Mouse (Mus musculus) right cerebral cortex, adult 2 months (tissue): ENCODE measurements around the gene Ifnk.
A peak's percentile ranks its signal among the peaks of the same experiment; 100 is the strongest.

Experiments used
- DNase-seq, 2 experiments: peaks; one replicate each; pipeline ENCODE4 v3.0.0; 2021 to 2022; ENCODE audit warnings: low spot score in 2 of 2

Ifnk gene

GRCm38 (mm10) chr4:35187617-35188326 lies 35.9 kb downstream of the Ifnk start:
- no peak for DNase-seq

- peak; percentile 28 to 35 for DNase-seq
Observed at GRCm38 (mm10) chr4:35189794-35190193, 37.9 kb downstream of the Ifnk start.

DNA sequence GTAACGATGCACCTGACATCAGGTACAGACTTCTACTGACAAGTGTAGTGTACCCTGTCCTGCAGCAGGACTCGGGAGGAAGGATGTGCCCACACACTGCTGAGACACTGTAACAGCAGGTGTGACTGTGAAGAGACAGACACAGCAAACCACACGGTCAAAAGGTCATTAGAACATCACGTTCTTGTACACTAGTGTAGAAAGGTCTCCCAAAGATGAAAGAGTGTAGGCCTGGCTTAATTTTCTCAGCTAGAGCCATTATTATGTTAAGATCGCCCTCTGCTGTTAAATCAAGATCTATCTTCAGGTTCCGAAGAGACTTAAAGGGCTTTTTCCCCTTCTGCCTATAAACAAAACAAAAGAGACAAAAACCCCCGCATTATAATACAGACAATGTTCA lies 40.9 kb downstream of the Ifnk start:
- no peak for DNase-seq

DNA sequence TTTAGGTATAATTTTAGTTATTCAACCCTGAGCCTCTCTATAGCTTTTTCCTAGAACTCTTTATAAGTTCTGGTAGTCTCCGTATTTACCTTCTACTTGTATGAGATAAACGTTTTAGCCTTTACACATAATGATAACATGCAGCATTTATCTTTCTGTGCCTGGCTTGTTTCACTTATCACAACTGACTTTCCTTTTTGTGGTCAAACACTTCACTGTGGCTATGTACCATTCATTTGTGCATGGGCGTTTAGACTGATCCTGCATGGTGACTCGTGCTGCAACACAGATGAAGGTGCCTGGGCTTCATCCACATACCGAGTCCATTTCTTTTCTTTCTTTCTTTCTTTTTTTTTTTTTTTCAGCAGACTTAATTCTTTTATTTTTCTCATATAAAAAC lies 49.8 kb downstream of the Ifnk start:
- DNase-seq: no peak
